Mouse (Mus musculus) heart, embryonic 16.5 days (tissue): Measurements from ENCODE around the gene Lsm12. TPM values are rescaled to one million over a fixed set of nuclear protein-coding genes. Genes with fewer than 3 reads are reported as not detected.
A peak's percentile ranks its signal among the peaks of the same experiment; 100 is the strongest.

Experiments
- ATAC-seq: fragments of 200-750 bp; cut with Nextera tagmentation; replicated peaks from 2 replicates; pipeline ENCODE4 v1.8.0; 2017; ENCODE audit warnings: moderate number of reproducible peaks; ENCODE audit not compliant: insufficient read depth, low FRiP score; ENCODE audit errors: extremely low read depth
- H3K27ac ChIP-seq: fragments of 300-500 bp; sonication (generic); 2 replicates; pipeline ENCODE4 v1.5.1; 2014; ENCODE audit warnings: mild to moderate bottlenecking, low read length, control low read depth, moderate library complexity
- H3K27me3 ChIP-seq: fragments of 300-500 bp; sonication (generic); 2 replicates; pipeline ENCODE4 v1.6.1; 2014; ENCODE audit warnings: low read length, mixed read lengths; ENCODE audit not compliant: control insufficient read depth, insufficient read depth
- H3K36me3 ChIP-seq: fragments of 300-500 bp; sonication (generic); 2 replicates; pipeline ENCODE4 v1.6.1; 2014; ENCODE audit not compliant: control insufficient read depth, insufficient read depth
- H3K4me1 ChIP-seq: fragments of 300-500 bp; sonication (generic); 2 replicates; pipeline ENCODE4 v1.6.1; 2014; ENCODE audit warnings: low read length, mixed read lengths; ENCODE audit not compliant: control insufficient read depth, insufficient read depth
- H3K4me2 ChIP-seq: fragments of 300-500 bp; sonication (generic); 2 replicates; pipeline ENCODE4 v1.6.1; 2014; ENCODE audit warnings: low read depth, mild to moderate bottlenecking, control low read depth, low read length
- H3K4me3 ChIP-seq: fragments of 300-500 bp; sonication (generic); 2 replicates; pipeline ENCODE4 v1.5.1; 2014; ENCODE audit warnings: mild to moderate bottlenecking, control low read depth, low read length
- H3K9ac ChIP-seq: fragments of 300-500 bp; sonication (generic); 2 replicates; pipeline ENCODE4 v1.6.1; 2014; ENCODE audit warnings: low read length, control low read depth
- H3K9me3 ChIP-seq: fragments of 300-500 bp; sonication (generic); replicated peaks from 2 replicates; pipeline ENCODE4 v1.6.1; 2016; ENCODE audit warnings: low read length; ENCODE audit not compliant: control insufficient read depth
- WGBS: fragments of 180-500 bp; shearing (Covaris S2); extraction: QIAGEN DNeasy Blood & Tissue Kit; methylation state at CpG from one replicate; pipeline ENCODE4 v1.1.7; 2014; 5-methylcytosine and 5-hydroxymethylcytosine counted together
- polyA plus RNA-seq: library from polyadenylated mRNA; unstranded; fragments of >200 nt; fragmentation: Nextera tagmentation; extraction: Ambion mirVana; gene quantifications from 2 replicates; pipeline ENCODE4 v1.2.1, GENCODE M21; 2015

The Lsm12 gene
- polyA plus RNA-seq, 1 experiment from 2014 or later: 60.5 TPM

GRCm38 (mm10) chr11:102193657-102194440, 8.8 kb upstream of the Lsm12 start:
- WGBS: 82% methylated on average over 9 of the region's 9 CpGs
- Histone ChIP-seq H3K4me3 (no peak overlapping the region), H3K36me3 (peaks cover 37% of the 10 kb centered on the region), H3K4me1 (peaks cover 8% of the 10 kb centered on the region), H3K4me2 (no peak overlapping the region), H3K9ac (no peak overlapping the region), H3K27ac (no peak overlapping the region), H3K9me3 (no peaks in the 10 kb centered on the region), H3K27me3 (no peaks in the 10 kb centered on the region)
- ATAC-seq: no peak

DNA sequence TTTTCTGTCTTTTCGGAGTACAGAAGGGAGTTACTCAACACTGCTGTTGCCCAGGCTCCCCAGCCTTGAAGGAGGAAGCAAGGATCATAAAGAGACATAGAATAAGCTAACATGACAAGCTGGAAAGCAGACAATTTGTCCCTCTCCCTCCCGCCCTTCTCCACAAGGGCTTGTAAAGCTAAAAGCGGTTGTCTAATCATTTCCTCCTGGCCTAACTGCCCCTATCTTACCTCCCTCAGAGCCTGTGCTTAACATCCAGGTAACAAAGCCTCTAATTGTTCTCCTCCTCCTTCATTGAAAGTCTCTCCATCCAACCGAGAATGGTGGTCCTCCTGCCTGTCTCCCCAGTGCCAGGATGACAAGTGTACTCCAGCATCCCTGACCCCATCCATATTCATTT, 5.8 kb upstream of the Lsm12 start:
- H3K4me2 ChIP-seq: no peak overlapping the region
- no peak for ATAC-seq
- no peaks in the 10 kb centered on the region for H3K27me3 ChIP-seq
- peaks cover 13% of the 10 kb centered on the region for H3K36me3 ChIP-seq
- no peaks in the 10 kb centered on the region for H3K9me3 ChIP-seq
- H3K4me3 ChIP-seq: no peak overlapping the region
- H3K4me1 ChIP-seq: peaks cover 9% of the 10 kb centered on the region
- no peak overlapping the region for H3K9ac ChIP-seq
- WGBS: 51% methylated on average over 4 of the region's 4 CpGs
- no peak overlapping the region for H3K27ac ChIP-seq

- 0 out of 2 replicates have a peak, but pooled peaks cover 5% of the 10 kb centered on the region for H3K36me3 ChIP-seq
- peak within 1 kb of the TSS; percentile 66 for H3K27ac ChIP-seq
- peak within 1 kb of the TSS; percentile 68 for H3K4me2 ChIP-seq
- H3K4me1 ChIP-seq: peaks cover 12% of the 10 kb centered on the region
- H3K9ac ChIP-seq: peak within 1 kb of the TSS; percentile 78
- ATAC-seq: peak; percentile 72
- H3K4me3 ChIP-seq: peak within 1 kb of the TSS; percentile 64
- WGBS: 2% methylated on average over 46 of the region's 50 CpGs
- H3K9me3 ChIP-seq: no peaks in the 10 kb centered on the region
- H3K27me3 ChIP-seq: no peaks in the 10 kb centered on the region
These were observed 4.7 kb upstream of the Lsm12 start, which contains the start of gene G6pc3 for GRCm38 (mm10) chr11:102189461-102190436. G6pc3 (plus strand) TSS chr11:102189620.

GRCm38 (mm10) chr11:102188980-102189379, 3.9 kb upstream of the Lsm12 start:
- WGBS: 60% methylated on average over 6 of the region's 6 CpGs
- no peak for ATAC-seq
- peak overlapping the region; percentile 19; the same call in 1 of the 2 replicates for H3K27ac ChIP-seq

GRCm38 (mm10) chr11:102186235-102186634, 1.1 kb upstream of the Lsm12 start:
- Histone ChIP-seq H3K9me3 (no peaks in the 10 kb centered on the region), H3K4me1 (peaks cover 24% of the 10 kb centered on the region), H3K4me3 (no peak overlapping the region), H3K27me3 (no peaks in the 10 kb centered on the region), H3K9ac (no peak overlapping the region), H3K36me3 (peaks cover 6% of the 10 kb centered on the region), H3K4me2 (no peak overlapping the region), H3K27ac (no peak overlapping the region)
- WGBS: 74% methylated on average over 1 of the region's 1 CpGs
- no peak for ATAC-seq

More at GRCm38 (mm10) chr11:102188980-102189379, 3.9 kb upstream of the Lsm12 start:
- Histone ChIP-seq H3K27me3 (no peaks in the 10 kb centered on the region), H3K9me3 (no peaks in the 10 kb centered on the region), H3K4me1 (peaks cover 17% of the 10 kb centered on the region), H3K4me3 (peak overlapping the region; percentile 64), H3K36me3 (0 out of 2 replicates have a peak, but pooled peaks cover 3% of the 10 kb centered on the region), H3K9ac (peak overlapping the region; percentile 78), H3K4me2 (peak overlapping the region; percentile 68)

- Histone ChIP-seq H3K27me3 (no peaks in the 10 kb centered on the region), H3K4me2 (peak overlapping the region; percentile 88), H3K4me1 (peaks cover 24% of the 10 kb centered on the region), H3K4me3 (peak overlapping the region; percentile 99), H3K36me3 (peaks cover 9% of the 10 kb centered on the region), H3K9ac (peak overlapping the region; percentile 98), H3K27ac (no peak overlapping the region; the same call in 1 of the 2 replicates), H3K9me3 (no peaks in the 10 kb centered on the region)
- ATAC-seq: no peak
- 47% methylated on average over 3 of the region's 3 CpGs for WGBS
These were observed 581 bp upstream of the Lsm12 start for GRCm38 (mm10) chr11:102185677-102186076.

DNA sequence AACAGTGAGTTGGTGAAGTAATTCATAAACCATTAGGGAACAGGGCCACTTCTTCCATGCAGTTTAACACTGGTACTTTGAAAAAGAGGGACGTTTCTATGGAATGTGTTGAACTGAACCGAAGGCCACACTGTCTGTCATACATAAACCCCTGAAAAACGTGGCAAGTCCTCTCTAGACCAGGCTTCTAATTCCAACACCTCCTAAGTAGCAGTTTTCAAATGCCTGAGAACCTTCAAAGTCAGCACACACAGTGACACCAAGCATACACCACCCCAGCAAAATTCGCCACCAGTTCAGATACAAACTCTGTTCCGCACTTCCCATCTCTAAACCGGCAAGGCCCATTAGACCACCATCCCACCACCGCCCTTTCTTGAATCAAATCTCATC, 847 bp downstream of the Lsm12 start:
- under 1% methylated on average over 7 of the region's 7 CpGs for WGBS
- Histone ChIP-seq H3K36me3 (peaks cover 9% of the 10 kb centered on the region), H3K4me2 (peak overlapping the region; percentile 88), H3K9ac (peak overlapping the region; percentile 98), H3K9me3 (no peaks in the 10 kb centered on the region), H3K27ac (peak overlapping the region; percentile 96), H3K4me3 (peak overlapping the region; percentile 99), H3K27me3 (no peaks in the 10 kb centered on the region), H3K4me1 (peaks cover 21% of the 10 kb centered on the region)
- ATAC-seq: no peak

DNA sequence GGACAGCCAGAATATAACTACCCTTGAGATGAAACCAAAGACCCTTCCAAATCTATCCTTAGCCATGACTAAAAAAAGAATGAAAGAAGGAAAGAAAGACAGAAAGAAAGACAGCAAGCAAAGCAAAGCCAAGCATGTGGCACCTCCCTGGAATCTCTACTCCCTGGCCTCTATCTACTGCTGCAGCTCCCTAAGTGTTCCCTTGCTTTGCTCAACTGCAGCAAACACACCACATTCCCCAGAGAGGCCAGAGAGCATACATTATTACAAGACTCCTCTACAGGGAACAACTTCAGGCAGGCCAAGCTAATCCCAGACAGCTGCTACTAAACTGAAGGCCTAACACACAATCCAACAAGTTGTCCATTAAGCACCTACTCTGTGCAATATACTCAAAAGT, 5.3 kb downstream of the Lsm12 start:
- peaks cover 14% of the 10 kb centered on the region for H3K4me1 ChIP-seq
- no peak for ATAC-seq
- no peak overlapping the region for H3K4me2 ChIP-seq
- H3K36me3 ChIP-seq: peaks cover 22% of the 10 kb centered on the region
- no peaks in the 10 kb centered on the region for H3K27me3 ChIP-seq
- no peak overlapping the region for H3K4me3 ChIP-seq
- no peaks in the 10 kb centered on the region for H3K9me3 ChIP-seq
- no peak overlapping the region for H3K9ac ChIP-seq
- no peak overlapping the region for H3K27ac ChIP-seq
